Mouse (Mus musculus): ENCODE results near the gene Rasa3. TPM values are rescaled to one million over a fixed set of nuclear protein-coding genes. Genes with fewer than 3 reads are reported as not detected.

Gene Rasa3
- polyA plus RNA-seq (2015; fragmentation: Nextera tagmentation; extraction: Ambion mirVana): 28.7 and 30.9 TPM in 2 replicates

- Histone ChIP-seq H3K27ac (peak within 1 kb of the TSS; percentile 96), H3K9me3 (no peaks in the 10 kb centered on the region), H3K4me3 (peak within 1 kb of the TSS; percentile 86), H3K4me1 (replicated peaks) (peaks cover 41% of the 10 kb centered on the region), H3K27me3 (peaks cover 15% of the 10 kb centered on the region; the same call in 1 of the 2 replicates), H3K4me2 (peak within 1 kb of the TSS; percentile 80), H3K36me3 (no peaks in the 10 kb centered on the region), H3K9ac (peak within 1 kb of the TSS; percentile 82)
- WGBS: under 1% methylated on average over 42 of the region's 42 CpGs
- ATAC-seq (ENCODE audit: low FRiP score): peak; percentile 98
Measured at GRCm38 (mm10) chr8:13677413-13677883, at the start of gene Rasa3. Gene Rasa3 (minus strand): TSS chr8:13677603.

GRCm38 (mm10) chr8:13725722-13726121 lies 48.3 kb upstream of the Rasa3 start:
- Histone ChIP-seq H3K36me3 (no peaks in the 10 kb centered on the region), H3K27me3 (no peaks in the 10 kb centered on the region), H3K9me3 (no peaks in the 10 kb centered on the region), H3K4me2 (no peak overlapping the region), H3K9ac (no peak overlapping the region), H3K4me3 (no peak overlapping the region), H3K27ac (no peak overlapping the region), H3K4me1 (replicated peaks) (no peaks in the 10 kb centered on the region)
- ATAC-seq (ENCODE audit: low FRiP score): no peak

GRCm38 (mm10) chr8:13718980-13719379 lies 41.6 kb upstream of the Rasa3 start:
- Histone ChIP-seq H3K9ac (no peak overlapping the region), H3K4me2 (no peak overlapping the region), H3K27ac (no peak overlapping the region), H3K27me3 (no peaks in the 10 kb centered on the region), H3K4me3 (no peak overlapping the region), H3K36me3 (no peaks in the 10 kb centered on the region), H3K4me1 (replicated peaks) (no peaks in the 10 kb centered on the region), H3K9me3 (no peaks in the 10 kb centered on the region)
- ATAC-seq (ENCODE audit: low FRiP score): no peak
- 89% methylated on average over 8 of the region's 8 CpGs for WGBS

- no peak overlapping the region for H3K27ac ChIP-seq
- H3K27me3 ChIP-seq: no peaks in the 10 kb centered on the region
- H3K4me2 ChIP-seq: no peak overlapping the region
- H3K9ac ChIP-seq: no peak overlapping the region
- peaks cover 14% of the 10 kb centered on the region for H3K4me1 ChIP-seq (replicated peaks)
- H3K4me3 ChIP-seq: no peak overlapping the region
- no peaks in the 10 kb centered on the region; the same call in 1 of the 2 replicates for H3K9me3 ChIP-seq
- WGBS: 96% methylated on average over 5 of the region's 5 CpGs
- ATAC-seq (ENCODE audit: low FRiP score): no peak
- H3K36me3 ChIP-seq: no peaks in the 10 kb centered on the region
Measured at GRCm38 (mm10) chr8:13708514-13708913, 31.1 kb upstream of the Rasa3 start.

GRCm38 (mm10) chr8:13706918-13707317 lies 29.5 kb upstream of the Rasa3 start:
- no peak overlapping the region for H3K27ac ChIP-seq
- no peak overlapping the region for H3K4me3 ChIP-seq
- no peaks in the 10 kb centered on the region for H3K36me3 ChIP-seq
- no peak overlapping the region for H3K4me2 ChIP-seq
- peaks cover 17% of the 10 kb centered on the region for H3K4me1 ChIP-seq (replicated peaks)
- H3K9me3 ChIP-seq: no peaks in the 10 kb centered on the region; the same call in 1 of the 2 replicates
- H3K27me3 ChIP-seq: no peaks in the 10 kb centered on the region
- H3K9ac ChIP-seq: no peak overlapping the region
- WGBS: 89% methylated on average over 5 of the region's 5 CpGs
- no peak for ATAC-seq (ENCODE audit: low FRiP score)

GRCm38 (mm10) chr8:13705668-13706067 lies 28.3 kb upstream of the Rasa3 start, which contains the start of gene Cfap97d2:
Gene Cfap97d2 (plus strand): TSS chr8:13705889.
- Histone ChIP-seq H3K4me3 (peak within 1 kb of the TSS; percentile 13; the same call in 1 of the 2 replicates), H3K4me1 (replicated peaks) (peaks cover 17% of the 10 kb centered on the region), H3K9me3 (no peaks in the 10 kb centered on the region; the same call in 1 of the 2 replicates), H3K27me3 (no peaks in the 10 kb centered on the region), H3K9ac (peak within 1 kb of the TSS; percentile 49), H3K4me2 (peak within 1 kb of the TSS; percentile 45), H3K36me3 (no peaks in the 10 kb centered on the region), H3K27ac (peak within 1 kb of the TSS; percentile 88)
- ATAC-seq (ENCODE audit: low FRiP score): peak; percentile 97
- WGBS: 0% methylated on average over 5 of the region's 5 CpGs

- Histone ChIP-seq H3K36me3 (no peaks in the 10 kb centered on the region), H3K9me3 (no peaks in the 10 kb centered on the region), H3K4me3 (no peak overlapping the region), H3K4me1 (replicated peaks) (peaks cover 17% of the 10 kb centered on the region), H3K9ac (no peak overlapping the region), H3K27ac (no peak overlapping the region), H3K4me2 (no peak overlapping the region), H3K27me3 (no peaks in the 10 kb centered on the region)
- 88% methylated on average over 4 of the region's 4 CpGs for WGBS
- no peak for ATAC-seq (ENCODE audit: low FRiP score)
Measured at GRCm38 (mm10) chr8:13704301-13704700, 26.9 kb upstream of the Rasa3 start.

GRCm38 (mm10) chr8:13703756-13704155 lies 26.4 kb upstream of the Rasa3 start:
- Histone ChIP-seq H3K4me2 (no peak overlapping the region), H3K9me3 (no peaks in the 10 kb centered on the region), H3K27me3 (no peaks in the 10 kb centered on the region), H3K36me3 (no peaks in the 10 kb centered on the region), H3K4me1 (replicated peaks) (peaks cover 17% of the 10 kb centered on the region), H3K27ac (no peak overlapping the region), H3K9ac (no peak overlapping the region), H3K4me3 (no peak overlapping the region)
- 94% methylated on average over 6 of the region's 6 CpGs for WGBS
- no peak for ATAC-seq (ENCODE audit: low FRiP score)

- no peak overlapping the region for H3K4me3 ChIP-seq
- no peak overlapping the region for H3K4me2 ChIP-seq
- ATAC-seq (ENCODE audit: low FRiP score): no peak
- 61% methylated on average over 4 of the region's 4 CpGs for WGBS
- no peak overlapping the region for H3K9ac ChIP-seq
- no peaks in the 10 kb centered on the region for H3K36me3 ChIP-seq
- peaks cover 17% of the 10 kb centered on the region for H3K4me1 ChIP-seq (replicated peaks)
- no peak overlapping the region for H3K27ac ChIP-seq
- H3K27me3 ChIP-seq: no peaks in the 10 kb centered on the region
- no peaks in the 10 kb centered on the region for H3K9me3 ChIP-seq
Measured at GRCm38 (mm10) chr8:13702755-13703154, 25.4 kb upstream of the Rasa3 start.

- H3K4me1 ChIP-seq (replicated peaks): peaks cover 3% of the 10 kb centered on the region; the same call in 1 of the 2 replicates
- no peaks in the 10 kb centered on the region for H3K27me3 ChIP-seq
- no peak overlapping the region for H3K4me2 ChIP-seq
- H3K9me3 ChIP-seq: no peaks in the 10 kb centered on the region
- no peak overlapping the region for H3K9ac ChIP-seq
- 80% methylated on average over 5 of the region's 5 CpGs for WGBS
- H3K36me3 ChIP-seq: no peaks in the 10 kb centered on the region
- H3K4me3 ChIP-seq: no peak overlapping the region
- ATAC-seq (ENCODE audit: low FRiP score): no peak
- no peak overlapping the region for H3K27ac ChIP-seq
Measured at GRCm38 (mm10) chr8:13699323-13699949, 22.0 kb upstream of the Rasa3 start.

- ATAC-seq (ENCODE audit: low FRiP score): no peak
- Histone ChIP-seq H3K27me3 (no peaks in the 10 kb centered on the region), H3K4me1 (replicated peaks) (peaks cover 8% of the 10 kb centered on the region; the same call in 1 of the 2 replicates), H3K9me3 (no peaks in the 10 kb centered on the region), H3K4me3 (no peak overlapping the region), H3K36me3 (no peaks in the 10 kb centered on the region), H3K27ac (no peak overlapping the region), H3K9ac (no peak overlapping the region), H3K4me2 (no peak overlapping the region)
- 90% methylated on average over 3 of the region's 3 CpGs for WGBS
Measured at GRCm38 (mm10) chr8:13698281-13698680, 20.9 kb upstream of the Rasa3 start.

GRCm38 (mm10) chr8:13697681-13698080 lies 20.3 kb upstream of the Rasa3 start:
- ATAC-seq (ENCODE audit: low FRiP score): no peak
- peaks cover 8% of the 10 kb centered on the region for H3K4me1 ChIP-seq (replicated peaks)
- no peak overlapping the region for H3K4me2 ChIP-seq
- WGBS: 86% methylated on average over 8 of the region's 8 CpGs
- H3K9me3 ChIP-seq: no peaks in the 10 kb centered on the region
- H3K27ac ChIP-seq: no peak overlapping the region
- H3K9ac ChIP-seq: no peak overlapping the region
- no peak overlapping the region for H3K4me3 ChIP-seq
- no peaks in the 10 kb centered on the region for H3K36me3 ChIP-seq
- no peaks in the 10 kb centered on the region for H3K27me3 ChIP-seq

GRCm38 (mm10) chr8:13697196-13697595 lies 19.8 kb upstream of the Rasa3 start:
- H3K9me3 ChIP-seq: no peaks in the 10 kb centered on the region
- H3K27me3 ChIP-seq: no peaks in the 10 kb centered on the region
- H3K4me2 ChIP-seq: no peak overlapping the region
- no peak overlapping the region for H3K4me3 ChIP-seq
- no peak overlapping the region for H3K27ac ChIP-seq
- H3K4me1 ChIP-seq (replicated peaks): peaks cover 13% of the 10 kb centered on the region
- no peak overlapping the region for H3K9ac ChIP-seq
- no peaks in the 10 kb centered on the region for H3K36me3 ChIP-seq
- 79% methylated on average over 8 of the region's 8 CpGs for WGBS
- ATAC-seq (ENCODE audit: low FRiP score): no peak
